Mouse (Mus musculus): ENCODE data around the gene Gjd3. TPM values are rescaled to one million over a fixed set of nuclear protein-coding genes. Genes with fewer than 3 reads are reported as not detected.
"Not testable (repeated sequence)": the region's sequence is repeated elsewhere in the genome, so short reads cannot be mapped to it uniquely, and the experiment has no call there.

Gene Gjd3
- polyA plus RNA-seq, 1 experiment: 0.56 TPM

GRCm38 (mm10) chr11:98998776-98999175, 16.0 kb upstream of the Gjd3 start:
- peaks cover 10% of the 10 kb centered on the region; the same call in 1 of the 2 replicates for H3K36me3 ChIP-seq (ENCODE audit: control insufficient read depth, insufficient read depth, low read length)
- H3K4me3 ChIP-seq (ENCODE audit: extremely low read depth, insufficient read depth, insufficient read length): no peak overlapping the region
- no peaks in the 10 kb centered on the region for H3K4me1 ChIP-seq (ENCODE audit: control insufficient read depth, insufficient read depth, insufficient read length)
- no peak for DNase-seq (ENCODE audit: low read depth in 1 of 2, low spot score in 2 of 2)
- no peaks in the 10 kb centered on the region for H3K27me3 ChIP-seq (ENCODE audit: control insufficient read depth, insufficient read depth, low read length)
- no peak overlapping the region for H3K27ac ChIP-seq (ENCODE audit: insufficient read depth, low read length)
- TF ChIP-seq POLR2A (IDR thresholded peaks at IDR 0.05; ENCODE audit: low read depth, low read length): no peak
- no peak for TF ChIP-seq CTCF (IDR thresholded peaks at IDR 0.05; ENCODE audit: extremely low read depth, insufficient read depth, insufficient read length, insufficient replicate concordance)

DNA sequence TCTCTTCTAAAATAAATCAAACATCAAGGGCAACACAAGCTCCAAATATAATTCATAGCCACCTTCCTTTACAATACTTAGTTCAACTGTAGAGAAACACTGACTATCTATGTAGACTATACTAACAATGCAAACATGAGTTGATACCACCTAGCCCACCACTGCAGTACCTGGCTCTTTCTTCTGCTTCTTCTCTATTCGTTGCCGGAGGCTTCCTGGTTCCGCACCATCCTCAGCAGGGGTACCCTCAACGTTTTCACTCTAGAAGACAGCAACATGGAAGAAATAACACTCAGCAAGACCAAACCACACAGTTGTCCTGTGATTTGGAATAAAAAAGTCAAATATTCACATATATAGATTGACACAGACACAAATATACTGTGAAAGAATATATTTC, 14.8 kb upstream of the Gjd3 start:
- H3K27ac ChIP-seq (ENCODE audit: insufficient read depth, low read length): no peak overlapping the region
- 95% methylated on average over 4 of the region's 4 CpGs for WGBS
- DNase-seq (ENCODE audit: low read depth in 1 of 2, low spot score in 2 of 2): no peak
- H3K4me3 ChIP-seq (ENCODE audit: extremely low read depth, insufficient read depth, insufficient read length): no peak overlapping the region
- TF ChIP-seq CTCF (IDR thresholded peaks at IDR 0.05; ENCODE audit: extremely low read depth, insufficient read depth, insufficient read length, insufficient replicate concordance): no peak
- no peak for TF ChIP-seq POLR2A (IDR thresholded peaks at IDR 0.05; ENCODE audit: low read depth, low read length)
- no peaks in the 10 kb centered on the region for H3K4me1 ChIP-seq (ENCODE audit: control insufficient read depth, insufficient read depth, insufficient read length)
- H3K27me3 ChIP-seq (ENCODE audit: control insufficient read depth, insufficient read depth, low read length): no peaks in the 10 kb centered on the region
- H3K36me3 ChIP-seq (ENCODE audit: control insufficient read depth, insufficient read depth, low read length): peaks cover 10% of the 10 kb centered on the region; the same call in 1 of the 2 replicates

DNA sequence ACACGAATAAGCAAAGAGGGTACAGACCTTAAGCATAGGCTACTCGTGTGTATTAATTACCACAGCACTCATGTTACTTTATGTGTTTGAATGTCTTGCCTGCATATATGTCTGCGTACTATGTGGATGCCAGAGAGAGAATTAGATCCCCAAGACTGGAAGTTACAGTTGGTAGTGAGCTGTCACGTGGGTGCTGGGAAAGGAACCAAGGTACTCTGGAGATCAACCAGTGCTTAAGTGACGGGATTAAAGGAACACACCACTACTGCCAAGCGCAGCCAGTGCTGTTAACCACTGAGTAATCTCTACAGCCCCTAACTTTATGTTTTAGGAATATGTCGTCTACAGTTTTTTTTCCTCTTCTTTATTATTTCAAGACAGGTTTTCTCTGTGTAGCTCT, 13.2 kb upstream of the Gjd3 start:
- Histone ChIP-seq H3K27me3 (ENCODE audit: control insufficient read depth, insufficient read depth, low read length) (no peaks in the 10 kb centered on the region), H3K36me3 (ENCODE audit: control insufficient read depth, insufficient read depth, low read length) (peaks cover 10% of the 10 kb centered on the region; the same call in 1 of the 2 replicates), H3K4me3 (ENCODE audit: extremely low read depth, insufficient read depth, insufficient read length) (no peak overlapping the region), H3K4me1 (ENCODE audit: control insufficient read depth, insufficient read depth, insufficient read length) (no peaks in the 10 kb centered on the region), H3K27ac (ENCODE audit: insufficient read depth, low read length) (no peak overlapping the region)
- WGBS: 93% methylated on average over 7 of the region's 7 CpGs
- DNase-seq (ENCODE audit: low read depth in 1 of 2, low spot score in 2 of 2): no peak
- TF ChIP-seq CTCF (IDR thresholded peaks at IDR 0.05; ENCODE audit: extremely low read depth, insufficient read depth, insufficient read length, insufficient replicate concordance) (no peak), POLR2A (IDR thresholded peaks at IDR 0.05; ENCODE audit: low read depth, low read length) (no peak)

DNA sequence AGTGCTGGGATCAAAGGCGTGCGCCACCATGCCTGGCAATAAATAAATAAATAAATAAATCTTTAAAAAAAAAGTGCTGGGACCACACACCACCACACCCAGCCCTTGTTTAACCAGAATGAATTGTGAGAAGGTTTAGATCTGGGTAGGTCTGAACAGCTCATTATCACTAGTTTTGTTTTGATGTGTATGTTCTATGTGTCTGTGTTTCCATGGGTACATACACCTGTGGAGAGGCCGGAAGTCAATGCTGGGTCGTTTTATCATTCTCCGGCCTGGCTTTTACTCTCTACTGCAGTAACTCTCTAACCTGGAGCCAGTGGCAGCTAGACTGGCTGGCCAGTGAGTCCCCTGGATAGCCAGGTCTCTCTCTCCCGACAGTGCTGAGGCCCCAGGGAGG, 8.1 kb upstream of the Gjd3 start:
- Histone ChIP-seq H3K4me3 (ENCODE audit: extremely low read depth, insufficient read depth, insufficient read length) (no peak overlapping the region), H3K27ac (ENCODE audit: insufficient read depth, low read length) (no peak overlapping the region), H3K4me1 (ENCODE audit: control insufficient read depth, insufficient read depth, insufficient read length) (no peaks in the 10 kb centered on the region), H3K27me3 (ENCODE audit: control insufficient read depth, insufficient read depth, low read length) (no peaks in the 10 kb centered on the region), H3K36me3 (ENCODE audit: control insufficient read depth, insufficient read depth, low read length) (peaks cover 7% of the 10 kb centered on the region; the same call in 1 of the 2 replicates)
- 94% methylated on average over 6 of the region's 6 CpGs for whole genome bisulfite sequencing
- no peak for TF ChIP-seq POLR2A (IDR thresholded peaks at IDR 0.05; ENCODE audit: low read depth, low read length)
- no peak for TF ChIP-seq CTCF (IDR thresholded peaks at IDR 0.05; ENCODE audit: extremely low read depth, insufficient read depth, insufficient read length, insufficient replicate concordance)
- no peak for DNase-seq (ENCODE audit: low read depth in 1 of 2, low spot score in 2 of 2)

DNA sequence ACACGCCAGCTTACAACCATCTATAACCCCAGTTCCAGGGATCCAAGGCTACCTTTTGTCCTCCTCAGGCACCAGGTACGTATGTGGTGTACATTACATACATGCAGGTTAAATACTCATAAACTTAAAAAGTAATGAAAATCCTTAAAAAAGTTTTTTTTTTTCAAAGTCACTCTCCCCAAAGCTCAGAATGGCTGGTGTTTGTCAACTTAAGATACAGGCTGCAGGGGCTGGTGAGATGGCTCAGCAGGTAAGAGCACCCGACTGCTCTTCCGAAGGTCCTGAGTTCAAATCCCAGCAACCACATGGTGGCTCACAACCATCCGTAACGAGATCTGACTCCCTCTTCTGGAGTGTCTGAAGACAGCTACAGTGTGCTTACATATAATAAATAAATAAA, 5.4 kb upstream of the Gjd3 start:
- H3K36me3 ChIP-seq (ENCODE audit: control insufficient read depth, insufficient read depth, low read length); DNase-seq (ENCODE audit: low read depth in 1 of 2, low spot score in 2 of 2); H3K27ac ChIP-seq (ENCODE audit: insufficient read depth, low read length); H3K4me3 ChIP-seq (ENCODE audit: extremely low read depth, insufficient read depth, insufficient read length); H3K27me3 ChIP-seq (ENCODE audit: control insufficient read depth, insufficient read depth, low read length); H3K4me1 ChIP-seq (ENCODE audit: control insufficient read depth, insufficient read depth, insufficient read length): not testable (repeated sequence)
- 97% methylated on average over 6 of the region's 6 CpGs for WGBS

GRCm38 (mm10) chr11:98985542-98985941, 2.7 kb upstream of the Gjd3 start:
- DNase-seq (ENCODE audit: low read depth in 1 of 2, low spot score in 2 of 2): no peak
- TF ChIP-seq POLR2A (IDR thresholded peaks at IDR 0.05; ENCODE audit: low read depth, low read length) (no peak), CTCF (IDR thresholded peaks at IDR 0.05; ENCODE audit: extremely low read depth, insufficient read depth, insufficient read length, insufficient replicate concordance) (no peak)
- Histone ChIP-seq H3K36me3 (ENCODE audit: control insufficient read depth, insufficient read depth, low read length) (no peaks in the 10 kb centered on the region), H3K27me3 (ENCODE audit: control insufficient read depth, insufficient read depth, low read length) (peaks cover 2% of the 10 kb centered on the region; the same call in 1 of the 2 replicates), H3K27ac (ENCODE audit: insufficient read depth, low read length) (no peak overlapping the region), H3K4me3 (ENCODE audit: extremely low read depth, insufficient read depth, insufficient read length) (no peak overlapping the region), H3K4me1 (ENCODE audit: control insufficient read depth, insufficient read depth, insufficient read length) (no peaks in the 10 kb centered on the region; the same call in 1 of the 2 replicates)
- 86% methylated on average over 7 of the region's 7 CpGs for WGBS

DNA sequence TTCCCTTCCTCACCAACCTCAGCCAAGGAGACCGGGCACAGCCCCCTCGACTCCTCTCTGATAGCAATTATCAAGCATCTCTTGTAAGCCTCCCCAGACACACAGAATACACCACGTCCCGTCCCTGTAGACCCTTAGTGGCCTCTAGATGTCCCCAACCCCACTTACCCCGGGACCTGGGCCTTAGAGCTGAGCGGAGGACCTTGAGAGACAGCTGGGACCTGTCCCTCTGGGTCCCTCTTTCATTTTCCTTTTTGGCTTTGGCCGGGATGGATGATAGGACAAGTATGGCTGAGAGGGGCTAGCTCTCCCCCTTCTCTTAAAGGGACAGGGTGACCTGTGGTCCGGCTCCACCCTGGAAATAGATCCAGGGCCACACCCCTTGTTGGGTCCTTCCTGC, 735 bp upstream of the Gjd3 start:
- Histone ChIP-seq H3K36me3 (ENCODE audit: control insufficient read depth, insufficient read depth, low read length) (no peaks in the 10 kb centered on the region), H3K4me1 (ENCODE audit: control insufficient read depth, insufficient read depth, insufficient read length) (no peaks in the 10 kb centered on the region; the same call in 1 of the 2 replicates), H3K27me3 (ENCODE audit: control insufficient read depth, insufficient read depth, low read length) (peaks cover 2% of the 10 kb centered on the region; the same call in 1 of the 2 replicates), H3K4me3 (ENCODE audit: extremely low read depth, insufficient read depth, insufficient read length) (no peak overlapping the region), H3K27ac (ENCODE audit: insufficient read depth, low read length) (no peak overlapping the region)
- DNase-seq (ENCODE audit: low read depth in 1 of 2, low spot score in 2 of 2): no peak
- no peak for TF ChIP-seq POLR2A (IDR thresholded peaks at IDR 0.05; ENCODE audit: low read depth, low read length)
- TF ChIP-seq CTCF (IDR thresholded peaks at IDR 0.05; ENCODE audit: extremely low read depth, insufficient read depth, insufficient read length, insufficient replicate concordance): no peak
- 82% methylated on average over 8 of the region's 8 CpGs for WGBS

Measured in spleen, adult 2 months (tissue).